Mouse (Mus musculus): ENCODE results near the gene Olfr1484.
"Not testable (repeated sequence)": the region's sequence is repeated elsewhere in the genome, so short reads cannot be mapped to it uniquely, and the experiment has no call there.

Olfr1484 gene

DNA sequence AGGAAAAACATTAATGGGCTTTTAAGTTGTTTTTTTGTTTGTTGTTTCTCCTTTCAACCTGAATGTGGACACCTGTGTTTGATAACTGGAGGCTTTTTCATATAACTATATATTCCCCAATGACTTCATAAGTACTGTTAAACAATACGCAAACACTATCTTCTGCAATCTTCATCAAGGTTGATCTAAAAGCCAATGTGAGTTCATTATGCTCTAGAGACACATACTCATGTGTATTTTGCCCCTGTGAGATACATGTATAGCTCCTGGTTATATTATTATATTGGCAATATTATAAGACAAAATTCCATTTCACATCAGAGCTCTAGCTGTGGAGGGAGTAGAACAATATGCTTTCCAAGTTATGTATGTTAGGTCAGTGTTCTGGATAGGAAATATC lies at the start of gene Olfr1484:
Olfr1484 (plus strand) TSS at position 301 of the 400 bp plus-strand sequence.
- no peak for DNase-seq (ENCODE audit: low spot score in 2 of 2)

DNA sequence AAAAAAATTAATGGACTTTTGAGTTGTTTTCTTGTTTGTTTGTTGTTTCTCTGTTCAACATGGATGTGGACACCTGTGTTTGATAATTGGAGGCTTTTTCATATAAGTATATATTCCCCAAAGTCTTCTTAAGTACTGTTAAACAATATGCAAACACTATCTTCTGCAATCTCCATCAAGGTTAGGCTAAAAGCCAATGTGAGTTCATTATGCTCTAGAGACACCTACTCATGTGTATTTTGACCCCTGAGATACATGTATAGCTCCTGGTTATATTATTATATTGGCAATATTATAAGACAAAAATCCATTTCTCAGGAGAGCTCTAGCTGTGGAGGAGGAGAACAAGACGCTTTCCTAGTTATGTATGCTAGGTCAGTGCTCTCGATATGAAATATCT lies 33.8 kb downstream of the Olfr1484 start, which contains the start of gene Olfr1487:
Olfr1487 (plus strand) TSS at position 301 of the 400 bp plus-strand sequence.
- not testable (repeated sequence) for DNase-seq (ENCODE audit: low spot score in 2 of 2)

DNA sequence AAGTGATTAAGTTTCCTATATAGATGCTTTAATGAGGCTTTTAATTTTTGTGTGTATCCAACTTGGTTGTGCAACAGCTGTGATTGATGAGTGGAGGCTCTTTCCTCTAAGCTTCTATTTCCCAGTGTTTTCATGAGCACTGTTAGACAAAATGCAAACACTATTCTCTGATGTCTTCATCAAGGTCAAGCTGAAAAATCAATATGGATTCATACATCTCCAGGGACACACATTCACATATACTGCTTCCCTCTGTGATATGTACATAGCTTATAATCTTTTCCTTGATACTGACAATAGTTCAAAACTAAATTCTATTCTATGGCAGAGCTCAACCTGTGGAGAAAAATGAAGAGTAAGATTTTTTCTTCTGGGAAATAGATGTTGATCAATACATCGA lies 48.0 kb downstream of the Olfr1484 start, which contains the start of gene Olfr1489:
Olfr1489 (plus strand) TSS at position 301 of the 400 bp plus-strand sequence.
- DNase-seq (ENCODE audit: low spot score in 2 of 2): no peak

Data from thymus, postnatal 10 days (tissue).